Mouse (Mus musculus) thymus, adult 2 months (tissue): ENCODE measurements around the gene Gm49359.
"Not testable (repeated sequence)": the region's sequence is repeated elsewhere in the genome, so short reads cannot be mapped to it uniquely, and the experiment has no call there.

Experiments
- CTCF ChIP-seq: fragments of 200-500 bp; IDR thresholded peaks from 2 replicates; pipeline ENCODE4 v1.5.1; 2012; ENCODE audit warnings: mild to moderate bottlenecking, control low read depth, low read length, moderate library complexity, borderline replicate concordance; ENCODE audit not compliant: control insufficient read depth, poor library complexity, insufficient read depth; ENCODE audit errors: extremely low read depth
- POLR2A ChIP-seq: fragments of 200-500 bp; IDR thresholded peaks from 2 replicates; pipeline ENCODE4 v1.6.1; 2012; ENCODE audit warnings: mild to moderate bottlenecking, low read length, control low read depth, moderate library complexity; ENCODE audit not compliant: control insufficient read depth, poor library complexity, insufficient read depth; ENCODE audit errors: extremely low read depth

- TF ChIP-seq CTCF, POLR2A: not testable (repeated sequence)
These were observed 3.3 kb upstream of the Gm49359 start for GRCm38 (mm10) chr13:62469947-62470346.
